Mouse (Mus musculus): ENCODE measurements at regions not wholly inside any gene's neighbourhood (a gene's known extent, or its start where the extent isn't known, plus 50 kb on each side); places are given as distances from the start of the nearest gene placed in this dataset.

DNA sequence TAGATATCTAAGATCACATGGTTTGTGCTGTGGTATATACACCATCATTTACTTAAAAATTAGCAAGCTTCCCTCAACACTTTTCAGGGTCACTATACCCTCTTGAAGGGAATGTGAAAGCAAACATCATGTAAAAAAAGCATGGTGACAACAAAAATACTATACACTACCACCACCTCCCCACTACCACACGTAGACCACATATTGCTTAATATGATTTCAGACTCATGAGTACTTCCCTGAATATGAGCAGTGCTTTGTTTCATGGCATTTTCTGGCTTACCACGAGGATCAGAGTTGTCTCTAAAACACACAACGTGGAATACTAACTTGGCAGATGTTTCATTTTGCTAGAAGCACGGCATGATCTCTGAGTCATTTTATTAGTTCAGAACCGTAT is 284.0 kb upstream of the Egfl6 start:
- ATAC-seq (replicated peaks; ENCODE audit: low read depth, poor library complexity, severe bottlenecking) = no peak

DNA sequence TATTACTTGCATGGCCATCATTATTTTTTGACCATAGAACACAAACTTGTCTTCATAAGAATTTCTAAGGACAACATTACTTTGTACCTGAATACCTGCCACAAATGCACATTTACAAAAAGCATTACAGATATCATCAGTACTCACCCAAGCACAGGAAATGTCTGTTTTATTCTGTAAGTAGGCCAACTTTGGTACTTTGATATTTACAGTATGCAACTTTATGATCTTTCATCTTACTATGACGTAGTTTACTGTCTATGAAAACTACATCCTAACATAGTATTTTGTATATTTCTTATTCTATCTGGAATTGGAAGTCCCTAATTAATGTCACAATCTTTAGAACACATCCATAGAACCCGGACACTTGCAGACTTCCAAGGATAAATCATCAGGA is 282.2 kb upstream of the Egfl6 start:
- no peak for ATAC-seq (replicated peaks; ENCODE audit: low read depth, poor library complexity, severe bottlenecking)

Measured in common myeloid progenitor, adult 5-6 weeks (primary cell).